Comparison of ENCODE assay signal across 29 mouse cellular contexts in genomic region chr8:36318884-36319283, GRCm38 (mm10).
DNase-seq lines count a peak whose midpoint lies in the region; ATAC-seq lines count a peak whose summit lies in the region.
"Had no signal": no experiment of that assay in that cellular context is flagged by ENCODE, and none has a peak within 500 bp of the region (broad histone marks: within the 10 kb centered on the region; RNA-seq: fewer than 3 reads in every experiment).

No protein-coding gene starts in this region.

- no peaks in the 10 kb centered on the region for H3K36me3 ChIP-seq in heart, embryonic 15.5 days
- H3K36me3 ChIP-seq: embryonic facial prominence, embryonic 13.5 days; hindbrain, embryonic 10.5 days; liver, embryonic 15.5 days; lung, embryonic 15.5 days; neural tube, embryonic 13.5 days had no signal

- H3K27ac ChIP-seq in heart, embryonic 15.5 days = no peak overlapping the region
- H3K27ac ChIP-seq: embryonic facial prominence, embryonic 13.5 days; forebrain, embryonic 13.5 days; gastrocnemius, adult 2 months; hindbrain, embryonic 10.5 days; liver, embryonic 15.5 days; lung, embryonic 15.5 days; neural tube, embryonic 13.5 days had no signal

- WGBS in heart, embryonic 15.5 days = 51% methylated on average over 5 of the region's 5 CpGs

- no peak overlapping the region for H3K9ac ChIP-seq in heart, embryonic 15.5 days
- H3K9ac ChIP-seq: embryonic facial prominence, embryonic 13.5 days; forebrain, embryonic 13.5 days; liver, embryonic 15.5 days; lung, embryonic 15.5 days; neural tube, embryonic 13.5 days had no signal

- no peak overlapping the region for H3K4me3 ChIP-seq in heart, embryonic 15.5 days
- H3K4me3 ChIP-seq: embryonic facial prominence, embryonic 13.5 days; erythroblast, embryonic 14.5 days; forebrain, embryonic 13.5 days; gastrocnemius, adult 2 months; hindbrain, embryonic 10.5 days; liver, embryonic 15.5 days; lung, embryonic 15.5 days; myocyte; neural tube, embryonic 13.5 days had no signal

- H3K27me3 ChIP-seq in heart, embryonic 15.5 days = no peaks in the 10 kb centered on the region
- H3K27me3 ChIP-seq: embryonic facial prominence, embryonic 13.5 days; forebrain, embryonic 13.5 days; liver, embryonic 15.5 days; lung, embryonic 15.5 days; neural tube, embryonic 13.5 days had no signal

- H3K9me3 ChIP-seq in heart, embryonic 15.5 days (replicated peaks) = no peaks in the 10 kb centered on the region
- H3K9me3 ChIP-seq: embryonic facial prominence, embryonic 13.5 days; forebrain, embryonic 13.5 days; hindbrain, embryonic 10.5 days; liver, embryonic 15.5 days; lung, embryonic 15.5 days; neural tube, embryonic 13.5 days had no signal

- DNase-seq in heart, adult 11 months = peak; percentile 36
- DNase-seq in heart, adult 18-20 months = no peak
- DNase-seq in heart, adult 8-10 months (ENCODE audit: low spot score) = no peak
- peak; percentile 5 to 21 for DNase-seq in thymus, postnatal 36 days
- DNase-seq in kidney, adult 11 months = no peak
- DNase-seq: adrenal gland, postnatal 25 days; cerebellum, adult 8-10 months; cerebellum, postnatal 36 days; embryo, embryonic 11 days; gastrocnemius, adult 2 months; kidney, postnatal 4 days; liver; lung, postnatal 36 days; retina, postnatal 1 day; right cerebral cortex, postnatal 25 days; spleen, adult 18-20 months had no signal

- H3K4me2 ChIP-seq in heart, embryonic 15.5 days = peak overlapping the region; percentile 26; the same call in 1 of the 2 replicates
- H3K4me2 ChIP-seq: embryonic facial prominence, embryonic 13.5 days; forebrain, embryonic 13.5 days; liver, embryonic 15.5 days; lung, embryonic 15.5 days; neural tube, embryonic 13.5 days had no signal

- 0 out of 2 replicates have a peak, but pooled peaks cover 3% of the 10 kb centered on the region for H3K4me1 ChIP-seq in heart, embryonic 15.5 days (replicated peaks)
- H3K4me1 ChIP-seq: embryonic facial prominence, embryonic 13.5 days; forebrain, embryonic 13.5 days; hindbrain, embryonic 10.5 days; lung, embryonic 15.5 days; neural tube, embryonic 13.5 days had no signal

- ATAC-seq in heart, embryonic 15.5 days (replicated peaks; ENCODE audit: insufficient number of reproducible peaks, insufficient read depth, low FRiP score, low read depth) = no peak
- ATAC-seq in CD4-positive, CD25-positive, alpha-beta regulatory T cell, adult 4 months = peak; percentile 20
- ATAC-seq: forebrain, embryonic 13.5 days; hindbrain, embryonic 16.5 days; intestine, postnatal 0 days; midbrain, embryonic 16.5 days had no signal

Comparison
In these comparisons a context has a peak if more than half of its experiments do, and no peak if none do; other contexts are left out.
1. DNase-seq: peak in heart, adult 11 months (single experiment) and thymus, postnatal 36 days (2 of 2); none in heart, adult 18-20 months (0 of 2), heart, adult 8-10 months (single experiment) and kidney, adult 11 months (single experiment).